Mouse (Mus musculus) spleen, postnatal 4 days (tissue): ENCODE measurements at regions not wholly inside any gene's neighbourhood (a gene's known extent, or its start where the extent isn't known, plus 50 kb on each side); places are given as distances from the start of the nearest gene placed in this dataset.

ENCODE experiments used
- DNase-seq, 2 experiments: peaks; one replicate each; pipeline ENCODE4 v3.0.0; 2022; ENCODE audit warnings: low spot score in 2 of 2

DNA sequence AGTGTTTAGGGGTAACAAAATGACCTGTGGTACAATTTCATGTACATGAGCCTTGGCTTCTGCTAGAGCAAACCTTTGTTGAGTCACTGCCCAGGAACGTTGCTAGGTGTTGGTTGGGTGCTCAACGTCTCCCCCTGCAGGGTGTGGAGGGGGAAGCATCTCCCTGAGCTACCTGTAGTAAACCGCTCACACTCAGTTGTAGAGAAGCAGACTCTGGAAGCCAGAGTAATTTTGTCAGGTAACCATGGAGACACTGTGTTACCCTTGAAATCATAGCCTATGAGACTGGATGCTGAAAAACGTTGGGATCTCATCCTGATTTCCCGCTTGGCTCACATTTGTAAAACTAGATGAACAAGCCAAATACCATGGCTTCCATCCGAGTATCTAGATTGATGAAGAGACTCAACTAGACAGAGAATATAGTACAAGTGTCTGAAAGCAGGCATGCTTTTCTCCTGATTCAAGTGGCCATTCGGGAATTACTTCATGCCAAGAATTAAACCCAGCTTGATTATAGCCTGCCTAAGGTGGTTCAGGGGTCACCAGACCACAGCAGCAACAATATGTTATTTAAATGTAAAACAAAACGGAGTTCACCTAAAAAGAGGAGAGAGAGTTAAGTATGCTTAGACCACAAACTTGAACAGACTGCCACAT, 63.7 kb upstream of the Ctla4 start:
- DNase-seq = peak; percentile 57 to 83

DNA sequence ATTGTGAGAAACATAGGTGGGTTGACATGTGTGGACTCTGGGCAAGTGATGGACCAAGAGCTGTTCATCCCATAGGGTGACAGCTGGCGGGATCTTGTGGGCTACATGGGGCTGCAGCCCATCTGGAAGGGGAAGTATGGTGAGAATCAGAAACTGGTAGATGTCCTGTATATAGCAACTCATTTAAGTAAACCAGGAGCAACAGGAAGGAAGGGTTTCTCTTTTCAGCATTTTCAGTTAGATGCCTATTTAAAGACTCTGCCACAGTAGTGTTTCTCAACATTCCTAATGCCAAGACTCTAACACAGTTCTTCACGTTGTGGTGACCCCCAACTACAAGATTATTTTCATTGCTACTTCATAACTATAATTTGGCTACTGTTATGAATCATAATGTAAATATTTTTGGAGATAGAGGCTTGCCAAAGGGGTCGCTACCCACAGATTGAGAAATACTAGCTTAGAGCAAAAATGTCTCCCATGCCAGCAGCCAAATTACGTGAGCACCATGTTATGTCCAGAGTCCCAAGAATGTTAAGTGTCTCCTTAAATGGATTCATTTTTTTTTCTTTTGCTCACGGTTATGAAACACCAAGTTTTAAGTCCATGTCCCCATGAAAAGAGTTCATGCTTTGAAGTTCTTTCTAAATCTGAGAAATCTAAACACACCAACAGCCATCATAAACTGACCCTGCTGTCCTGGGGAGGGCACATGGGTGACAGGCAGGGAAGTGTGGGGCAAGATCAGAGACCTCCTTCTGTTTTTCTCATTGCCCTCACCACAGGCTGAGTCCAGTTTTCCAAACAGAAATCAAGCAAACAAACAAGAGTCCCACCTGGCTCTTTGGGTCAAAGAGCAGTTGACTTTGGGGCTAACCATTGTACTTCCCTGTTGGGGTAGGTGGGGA, 62.3 kb upstream of the Ctla4 start:
- no peak for DNase-seq

DNA sequence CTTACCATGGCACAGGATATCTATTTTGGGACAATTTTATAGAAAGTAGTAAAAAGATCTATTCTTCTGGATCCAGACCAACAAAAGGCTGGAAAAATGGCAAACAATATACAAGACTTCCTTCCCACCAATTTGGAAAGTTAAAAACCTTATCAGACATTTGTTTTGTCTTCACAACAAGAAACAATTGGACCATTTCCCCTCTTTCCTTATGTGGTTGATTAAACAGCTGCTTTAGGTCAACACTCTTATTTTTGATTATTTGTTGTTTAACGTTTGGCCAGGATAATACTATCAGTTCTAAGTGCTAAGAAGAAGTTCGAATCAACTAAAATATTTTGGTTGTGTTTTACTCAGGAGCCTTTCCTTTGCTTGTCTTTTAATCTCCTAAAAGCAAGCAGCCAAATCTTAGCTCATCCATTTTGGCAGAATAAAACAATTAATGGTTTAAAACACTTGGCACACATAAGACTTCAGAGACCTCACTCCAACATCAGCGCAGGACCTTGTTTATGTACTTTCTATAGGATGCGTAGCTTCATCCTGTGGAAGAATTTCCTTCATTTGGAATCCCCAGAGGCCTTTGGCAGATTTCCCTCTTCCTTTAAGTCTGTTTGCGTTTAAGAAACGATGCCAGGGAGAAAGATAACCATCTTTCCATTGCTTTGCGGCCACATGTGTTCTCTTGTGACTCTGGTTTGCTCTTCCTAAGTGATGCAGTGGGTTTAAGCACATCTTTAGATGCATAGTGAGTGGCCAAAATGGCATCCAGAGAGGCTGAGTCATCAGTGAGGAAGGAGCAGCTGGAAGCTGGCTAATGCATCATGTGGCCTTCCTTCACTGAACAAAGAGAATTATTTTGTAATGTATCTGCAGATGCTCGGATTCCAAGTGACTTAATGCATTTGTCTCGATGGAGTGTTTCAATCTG, 61.3 kb upstream of the Ctla4 start:
- DNase-seq = no peak

DNA sequence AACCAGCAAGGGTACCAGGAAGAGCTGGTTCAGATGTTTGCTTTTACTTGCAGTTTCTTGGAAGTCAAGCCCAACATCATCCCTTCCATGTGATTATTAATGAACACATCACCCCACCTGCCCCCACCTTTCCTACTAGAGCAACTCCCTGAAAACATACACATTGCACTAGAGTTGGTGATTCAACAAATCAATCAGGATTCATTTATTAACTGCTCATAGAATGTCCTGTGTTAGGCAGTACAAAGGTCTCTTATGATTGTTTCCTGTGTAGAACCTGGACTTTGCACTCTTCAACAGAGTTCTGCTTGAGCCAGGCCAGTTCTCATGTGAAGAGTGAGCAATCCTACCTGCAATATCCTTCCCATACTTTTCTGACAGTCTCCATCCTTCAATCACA, 59.8 kb upstream of the Ctla4 start:
- no peak for DNase-seq

DNA sequence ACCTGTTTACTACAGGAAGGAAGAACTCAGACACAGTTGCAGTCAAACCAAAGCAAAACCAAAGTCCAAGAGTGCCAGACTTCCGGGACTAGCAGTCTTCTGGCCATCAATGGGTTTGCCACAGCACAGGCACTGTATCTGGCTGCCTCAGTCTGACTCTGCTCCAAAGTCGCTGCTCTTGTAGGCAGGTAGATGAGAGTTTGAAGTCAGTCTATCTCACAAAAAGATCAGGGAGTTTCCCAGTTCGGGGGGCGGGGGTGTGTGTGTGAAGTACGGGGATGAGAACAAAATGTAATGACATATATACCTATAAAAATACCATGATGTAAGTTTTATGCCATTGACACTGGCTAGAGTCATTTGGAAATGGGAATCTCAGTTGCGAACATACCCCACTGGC, 58.6 kb upstream of the Ctla4 start:
- DNase-seq = no peak

DNA sequence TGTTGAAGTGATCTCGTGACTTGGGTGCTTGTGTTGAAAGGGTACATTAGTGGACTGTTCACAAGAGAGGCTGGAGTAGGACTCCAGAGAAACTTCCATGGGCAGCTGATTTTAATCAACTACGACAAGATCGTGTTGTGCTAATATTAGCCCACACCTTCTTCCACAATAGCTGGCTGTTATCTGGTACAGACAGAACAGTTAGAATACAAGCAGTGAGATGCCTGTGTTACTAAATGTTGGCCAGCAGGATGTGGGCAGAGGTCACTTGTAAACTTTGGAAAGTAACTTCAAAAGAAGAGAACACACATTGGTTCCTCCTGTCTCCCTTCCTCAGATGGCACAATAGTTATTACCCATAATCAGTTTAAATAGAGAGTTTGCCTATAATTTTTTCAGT, 57.0 kb upstream of the Ctla4 start:
- no peak for DNase-seq

DNA sequence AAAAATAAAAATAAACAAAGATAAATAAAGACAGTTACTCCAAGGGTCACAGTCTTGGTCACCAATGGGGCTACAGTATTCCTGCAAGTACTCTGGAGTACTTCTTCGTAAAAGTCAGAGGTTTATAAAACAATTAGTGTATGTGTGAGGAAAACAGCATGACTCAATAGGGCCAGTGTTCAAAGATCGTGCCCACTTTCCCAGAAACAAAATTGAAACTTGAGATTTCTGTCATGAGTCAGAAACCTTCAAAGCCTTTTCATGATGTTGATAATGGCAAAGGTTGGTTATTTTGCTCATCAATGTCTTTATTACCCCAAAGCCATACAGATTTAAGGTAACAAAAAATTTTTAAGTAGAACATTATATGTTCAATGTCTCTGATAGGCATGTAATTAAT, 53.1 kb upstream of the Ctla4 start:
- DNase-seq = no peak
